9 mouse cellular contexts compared by ENCODE assay signal in the genomic region with DNA sequence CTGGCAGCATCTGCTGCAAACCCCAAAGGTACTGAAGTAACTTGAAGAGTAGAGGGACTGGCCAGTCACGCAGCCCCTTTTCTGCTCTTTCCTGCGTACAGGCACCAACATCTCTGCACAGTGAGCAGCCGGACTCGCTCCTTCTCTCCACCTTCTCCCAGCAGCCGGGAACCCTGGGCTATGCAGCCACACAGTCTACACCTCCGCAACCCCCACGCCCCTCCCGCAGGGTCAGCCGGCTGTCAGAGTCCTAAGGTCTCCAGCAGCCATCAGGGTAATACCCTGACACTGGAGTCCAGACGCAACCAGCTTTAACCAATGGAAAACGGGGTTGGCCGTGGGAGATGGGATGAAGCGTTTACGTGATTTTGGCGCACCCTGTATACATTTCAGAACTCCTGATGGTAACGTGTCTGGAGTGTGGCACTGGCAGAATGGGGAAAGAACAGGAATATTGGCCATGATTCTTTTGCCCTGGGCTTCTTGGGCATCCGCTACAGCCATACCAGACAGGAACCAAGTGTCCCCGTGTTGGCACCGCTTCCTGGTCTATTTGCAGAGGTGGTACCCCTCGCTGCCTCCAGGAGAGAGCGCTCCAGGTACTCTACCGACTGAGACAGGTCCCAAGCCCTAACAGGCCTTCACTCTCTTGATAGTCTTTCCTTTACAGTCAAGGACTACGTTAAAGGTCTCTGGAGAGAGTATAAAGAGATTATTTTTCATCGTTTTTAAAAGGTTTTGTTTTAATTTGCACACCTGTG. TPM values are rescaled to one million over a fixed set of nuclear protein-coding genes. Genes with fewer than 3 reads are reported as not detected.
DNase-seq lines count a peak whose midpoint lies in the region; ATAC-seq and TF ChIP-seq lines count a peak whose summit lies in the region.
"Had no signal": no experiment of that assay in that cellular context is flagged by ENCODE, and none has a peak within 500 bp of the region (broad histone marks: within the 10 kb centered on the region; RNA-seq: fewer than 3 reads in every experiment).

No protein-coding gene starts in this region.

- no peaks in the 10 kb centered on the region for H3K36me3 ChIP-seq in heart, embryonic 13.5 days
- H3K36me3 ChIP-seq in ES-Bruce4 (ENCODE audit: control insufficient read depth, insufficient read depth, low read length, poor library complexity, severe bottlenecking), result no peaks in the 10 kb centered on the region
- H3K36me3 ChIP-seq in forebrain, embryonic 15.5 days, result no peaks in the 10 kb centered on the region
- H3K36me3 ChIP-seq in liver, embryonic 14.5 days (replicated peaks; ENCODE audit: control insufficient read depth, insufficient read depth, low read depth), result no peaks in the 10 kb centered on the region

- intact Hi-C loops in gastrocnemius, adult 2 months (cut with DNase I), result no loop called here

- peaks cover 6% of the 10 kb centered on the region; the same call in 1 of the 2 replicates for H3K9me3 ChIP-seq in heart, embryonic 13.5 days
- no peaks in the 10 kb centered on the region for H3K9me3 ChIP-seq in ES-Bruce4 (replicated peaks; ENCODE audit: control insufficient read depth, insufficient read depth, low read length, poor library complexity, severe bottlenecking)
- no peaks in the 10 kb centered on the region for H3K9me3 ChIP-seq in forebrain, embryonic 15.5 days
- H3K9me3 ChIP-seq in liver, embryonic 14.5 days (ENCODE audit: control insufficient read depth, low read length), result no peaks in the 10 kb centered on the region

- 31% methylated on average over 24 of the region's 24 CpGs for WGBS in heart, embryonic 13.5 days
- WGBS in forebrain, embryonic 15.5 days, result 35% methylated on average over 24 of the region's 24 CpGs
- WGBS in liver, embryonic 14.5 days (ENCODE audit: insufficient replicate concordance), result 42% methylated on average over 24 of the region's 24 CpGs

- peak; percentile 45 for TF ChIP-seq CTCF in ES-Bruce4 (IDR thresholded peaks at IDR 0.05; ENCODE audit: low read depth, low read length)
- TF ChIP-seq CTCF in liver, embryonic 14.5 days (IDR thresholded peaks at IDR 0.05; ENCODE audit: low read depth), result no peak; the same call in 1 of the 2 replicates
- TF ChIP-seq CTCF in gastrocnemius, adult 2 months (IDR thresholded peaks at IDR 0.05), result no peak

- peaks cover 14% of the 10 kb centered on the region for H3K4me1 ChIP-seq in heart, embryonic 13.5 days
- no peaks in the 10 kb centered on the region for H3K4me1 ChIP-seq in ES-Bruce4 (ENCODE audit: control insufficient read depth, insufficient read depth, low read length)
- peaks cover 7% of the 10 kb centered on the region for H3K4me1 ChIP-seq in forebrain, embryonic 15.5 days
- peaks cover 8 to 15% of the 10 kb centered on the region in 2 experiments for H3K4me1 ChIP-seq in liver, embryonic 14.5 days (replicated peaks; ENCODE audit: control insufficient read depth in 2 of 2, insufficient read depth in 2 of 2, low read length in 1 of 2)

- H3K4me3 ChIP-seq in heart, embryonic 13.5 days, result peak overlapping the region; percentile 38
- H3K4me3 ChIP-seq in ES-Bruce4 (ENCODE audit: low read depth, low read length), result peak overlapping the region; percentile 30
- 0 out of 2 replicates have a peak overlapping the region, but pooled peaks have one; percentile 15 for H3K4me3 ChIP-seq in forebrain, embryonic 15.5 days
- H3K4me3 ChIP-seq in liver, embryonic 14.5 days (ENCODE audit: insufficient read depth in 1 of 2, low read depth in 2 of 2, low read length in 2 of 2), result no peak overlapping the region
- H3K4me3 ChIP-seq in gastrocnemius, adult 2 months, result no peak overlapping the region

- no peak for ATAC-seq in heart, embryonic 13.5 days (ENCODE audit: extremely low read depth, insufficient number of reproducible peaks, low FRiP score, low TSS enrichment)
- ATAC-seq in forebrain, embryonic 15.5 days (replicated peaks), result no peak
- ATAC-seq in liver, embryonic 14.5 days (ENCODE audit: insufficient read depth), result peak; percentile 53; the same call in 1 of the 2 replicates
- ATAC-seq: CD4-positive, CD25-positive, alpha-beta regulatory T cell, adult 4 months had no signal

- H3K4me2 ChIP-seq in heart, embryonic 13.5 days, result peak overlapping the region; percentile 65
- peak overlapping the region; percentile 41 for H3K4me2 ChIP-seq in forebrain, embryonic 15.5 days (replicated peaks)
- H3K4me2 ChIP-seq in liver, embryonic 14.5 days (ENCODE audit: low read depth), result peak overlapping the region; percentile 32

- H3K27ac ChIP-seq in heart, embryonic 13.5 days (replicated peaks), result no peak overlapping the region
- no peak overlapping the region for H3K27ac ChIP-seq in ES-Bruce4 (ENCODE audit: insufficient read depth, low read length)
- H3K27ac ChIP-seq in forebrain, embryonic 15.5 days (replicated peaks), result no peak overlapping the region
- no peak overlapping the region for H3K27ac ChIP-seq in liver, embryonic 14.5 days
- H3K27ac ChIP-seq in gastrocnemius, adult 2 months, result no peak overlapping the region

- no peak for TF ChIP-seq POLR2A in ES-Bruce4 (IDR thresholded peaks at IDR 0.05; ENCODE audit: insufficient read depth, low read length)

- H3K27me3 ChIP-seq in heart, embryonic 13.5 days (replicated peaks), result peaks cover 14% of the 10 kb centered on the region
- H3K27me3 ChIP-seq in ES-Bruce4 (ENCODE audit: control insufficient read depth, insufficient read depth, low read length, poor library complexity, severe bottlenecking), result no peaks in the 10 kb centered on the region
- H3K27me3 ChIP-seq in forebrain, embryonic 15.5 days, result no peaks in the 10 kb centered on the region
- no peaks in the 10 kb centered on the region for H3K27me3 ChIP-seq in liver, embryonic 14.5 days (ENCODE audit: control insufficient read depth, insufficient read depth, low read length)

- peak overlapping the region; percentile 50 for H3K9ac ChIP-seq in heart, embryonic 13.5 days
- 0 out of 2 replicates have a peak overlapping the region, but pooled peaks have one; percentile 8 for H3K9ac ChIP-seq in ES-Bruce4 (ENCODE audit: low read depth, poor library complexity, severe bottlenecking)
- H3K9ac ChIP-seq in forebrain, embryonic 15.5 days (replicated peaks), result peak overlapping the region; percentile 15; the same call in 1 of the 2 replicates
- H3K9ac ChIP-seq in liver, embryonic 14.5 days (replicated peaks), result no peak overlapping the region

- DNase-seq in heart, adult 11 months, result no peak
- no peak for DNase-seq in liver, embryonic 14.5 days (ENCODE audit: low read depth in 3 of 3, low spot score in 3 of 3)
- no peak for DNase-seq in gastrocnemius, adult 2 months
- DNase-seq in MN1 (ENCODE audit: low spot score), result no peak
- no peak for DNase-seq in ovary, postnatal 10 days (ENCODE audit: low spot score)

- no peak for TF ChIP-seq EP300 in ES-Bruce4 (IDR thresholded peaks at IDR 0.05; ENCODE audit: insufficient read depth, low read depth, low read length)
- no peak for TF ChIP-seq EP300 in liver, embryonic 14.5 days (IDR thresholded peaks at IDR 0.05; ENCODE audit: low read depth)

RNA-seq across cellular contexts. Expression of gene Rpl31, which starts 5.7 kb away (rescaled TPM):
- 358 and 371 TPM in 2 replicates for polyA plus RNA-seq in heart, embryonic 13.5 days (2015; fragmentation: Nextera tagmentation; extraction: Ambion mirVana)
- 2,420 and 2,624 TPM in 2 replicates for polyA plus RNA-seq in ES-Bruce4 (2011; ENCODE audit: insufficient read depth, insufficient read length, low read depth, missing spikeins)
- 324 and 361 TPM in 2 replicates for polyA plus RNA-seq in forebrain, embryonic 15.5 days (2015; fragmentation: Nextera tagmentation; extraction: Ambion mirVana)
- 523 and 947 TPM in 2 replicates for polyA plus RNA-seq in liver, embryonic 14.5 days (2012; rRNA removed)
- 541 and 573 TPM in 2 replicates for polyA plus RNA-seq in liver, embryonic 14.5 days (2014; fragmentation: Nextera tagmentation; extraction: Ambion mirVana)
- 100 to 1,000 TPM; 512 to 578 TPM for total RNA-seq in gastrocnemius, adult 2 months (2021)

Comparison
In these comparisons a context has a peak if more than half of its experiments do, and no peak if none do; other contexts are left out.
1. H3K4me3 ChIP-seq: peak in heart, embryonic 13.5 days (single experiment), ES-Bruce4 (single experiment) and forebrain, embryonic 15.5 days (single experiment); none in liver, embryonic 14.5 days (0 of 2) and gastrocnemius, adult 2 months (single experiment).
2. Peak in every context shown above with its lines, with median percentiles within 50 percentile points of each other: H3K4me2 ChIP-seq.